Mouse (Mus musculus) heart, postnatal 4 days (tissue): ENCODE measurements around the gene Sema5b. TPM values are rescaled to one million over a fixed set of nuclear protein-coding genes. Genes with fewer than 3 reads are reported as not detected.

Experiments used
- total RNA-seq, 2 experiments: library from RNA; stranded (reverse); gene quantifications; 2 replicates each; pipeline ENCODE4 v1.2.3; 2021

Sema5b gene
- total RNA-seq, 2 experiments from 2014 or later: 2.1 to 2.8 TPM

Other genes starting within 250 kb of the Sema5b start
- 10 to 100 TPM; 16.7 to 18.3 TPM for gene Sec22a, start 177.2 kb upstream of the Sema5b start, total RNA-seq
- 10 to 100 TPM; 12.4 to 13.2 TPM for gene Pdia5, start 50.3 kb upstream of the Sema5b start, total RNA-seq
- gene Dirc2, start 228.2 kb downstream of the Sema5b start, total RNA-seq: 10 to 100 TPM; 33.2 to 34.8 TPM
- gene Hspbap1, start 229.2 kb downstream of the Sema5b start, total RNA-seq: 1 to 10 TPM; 2.4 to 3.3 TPM